8 mouse cellular contexts compared by ENCODE assay signal in the genomic region with DNA sequence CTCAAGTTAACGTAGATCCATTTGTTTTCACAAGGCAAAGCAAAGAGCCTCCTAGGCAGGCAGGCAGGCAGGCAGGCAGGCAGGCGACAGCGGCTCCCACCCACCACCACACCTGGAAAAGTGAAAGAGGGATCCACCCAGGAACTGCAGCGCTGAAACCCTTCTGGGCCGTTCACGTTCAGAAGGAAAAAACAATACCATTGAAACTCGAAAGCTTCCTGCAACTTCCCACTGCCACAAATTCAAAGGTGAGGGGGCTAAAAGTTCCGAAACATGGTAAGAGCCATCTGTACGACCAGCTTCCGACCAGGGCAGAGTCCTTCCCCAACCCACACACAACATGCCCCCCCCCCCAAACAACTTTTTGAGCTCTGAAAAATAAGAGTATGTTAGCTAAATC. TPM values are rescaled to one million over a fixed set of nuclear protein-coding genes. Genes with fewer than 3 reads are reported as not detected.
A peak's percentile ranks its signal among the peaks of the same experiment; 100 is the strongest.
DNase-seq lines count a peak whose midpoint lies in the region; ATAC-seq lines count a peak whose summit lies in the region.

No protein-coding gene starts in this region.

- peak overlapping the region; percentile 68 for H3K4me3 ChIP-seq in midbrain, embryonic 14.5 days (replicated peaks; ENCODE audit: low read depth, low read length)

- H3K9ac ChIP-seq in midbrain, embryonic 14.5 days (replicated peaks; ENCODE audit: low read length) = peak overlapping the region; percentile 78

- H3K27me3 ChIP-seq in midbrain, embryonic 14.5 days (ENCODE audit: control insufficient read depth, insufficient read depth, low read length) = no peaks in the 10 kb centered on the region

- peak; percentile 95 for DNase-seq in heart, adult 11 months
- no peak for DNase-seq in heart, postnatal 25 days (ENCODE audit: low spot score)
- peak; percentile 35 for DNase-seq in ZHBTc4 (ENCODE audit: low read depth, low spot score)
- DNase-seq in kidney, postnatal 14 days = peak; percentile 45
- DNase-seq in midbrain, embryonic 14.5 days = peak; percentile 37
- DNase-seq in layer of hippocampus, adult 11-12 months (ENCODE audit: low spot score) = no peak
- DNase-seq in left cerebral cortex, postnatal 14 days (ENCODE audit: low spot score in 2 of 2) = no peak

- peak overlapping the region; percentile 52; the same call in 1 of the 2 replicates for H3K27ac ChIP-seq in midbrain, embryonic 14.5 days (replicated peaks; ENCODE audit: low read depth, low read length)

- H3K36me3 ChIP-seq in midbrain, embryonic 14.5 days (ENCODE audit: control insufficient read depth, insufficient read depth, low read length) = no peaks in the 10 kb centered on the region

- no peaks in the 10 kb centered on the region for H3K9me3 ChIP-seq in midbrain, embryonic 14.5 days (ENCODE audit: control insufficient read depth, low read length)

- WGBS in midbrain, embryonic 14.5 days = under 1% methylated on average over 10 of the region's 10 CpGs

- peaks cover 14% of the 10 kb centered on the region for H3K4me1 ChIP-seq in midbrain, embryonic 14.5 days (ENCODE audit: control insufficient read depth, insufficient read depth, low read length)

- ATAC-seq in granulocyte monocyte progenitor cell, adult 5-6 weeks (replicated peaks; ENCODE audit: poor library complexity, severe bottlenecking) = peak; percentile 12; the same call in 1 of the 2 replicates
- no peak for ATAC-seq in midbrain, embryonic 14.5 days (ENCODE audit: low FRiP score, low TSS enrichment)

- intact Hi-C loops in heart, postnatal 25 days (cut with DNase I) = no loop called here
- intact Hi-C loops in left cerebral cortex, postnatal 14 days (cut with DNase I) = loop anchor here (2.0 to 5.0 kb wide), 2 partner anchors 15 to 92 kb away; no protein-coding TSS in a partner anchor

- peak overlapping the region; percentile 78 for H3K4me2 ChIP-seq in midbrain, embryonic 14.5 days (ENCODE audit: low read length)

RNA-seq across cellular contexts. Expression of gene Ctnnd1, which starts 0.9 kb away (rescaled TPM):
- total RNA-seq in heart, postnatal 25 days (2021) = 10 to 100 TPM; 66.6 to 70.4 TPM
- 30.6 and 34.8 TPM in 2 replicates for total RNA-seq in granulocyte monocyte progenitor cell, adult 5-6 weeks (2014; fragmentation: Nextera tagmentation)
- 27.4 and 44.7 TPM in 2 replicates for total RNA-seq in granulocyte monocyte progenitor cell, adult 5-6 weeks (2017)
- polyA plus RNA-seq in midbrain, embryonic 14.5 days (2014; fragmentation: Nextera tagmentation; extraction: Ambion mirVana) = 21.9 and 33.8 TPM in 2 replicates
- 10 to 100 TPM; 65.6 to 76.0 TPM for total RNA-seq in left cerebral cortex, postnatal 14 days (2021)

RNA-seq across cellular contexts. Expression of gene Btbd18, which starts 9.2 kb away (rescaled TPM):
- not detected for total RNA-seq in heart, postnatal 25 days (2021)
- total RNA-seq in granulocyte monocyte progenitor cell, adult 5-6 weeks (2014; fragmentation: Nextera tagmentation) = not detected in 2 replicates
- not detected in 2 replicates for total RNA-seq in granulocyte monocyte progenitor cell, adult 5-6 weeks (2017)
- 0.37 and 0.53 TPM in 2 replicates for polyA plus RNA-seq in midbrain, embryonic 14.5 days (2014; fragmentation: Nextera tagmentation; extraction: Ambion mirVana)
- not detected for total RNA-seq in left cerebral cortex, postnatal 14 days (2021)

RNA-seq across cellular contexts. Expression of gene Selenoh, which starts 20.9 kb away (rescaled TPM):
- total RNA-seq in heart, postnatal 25 days (2021) = 10 to 100 TPM; 22.4 to 25.2 TPM
- total RNA-seq in granulocyte monocyte progenitor cell, adult 5-6 weeks (2014; fragmentation: Nextera tagmentation) = 189 and 209 TPM in 2 replicates
- 156 and 175 TPM in 2 replicates for total RNA-seq in granulocyte monocyte progenitor cell, adult 5-6 weeks (2017)
- 220 and 232 TPM in 2 replicates for polyA plus RNA-seq in midbrain, embryonic 14.5 days (2014; fragmentation: Nextera tagmentation; extraction: Ambion mirVana)
- total RNA-seq in left cerebral cortex, postnatal 14 days (2021) = 10 to 100 TPM; 47.2 to 54.1 TPM

RNA-seq across cellular contexts. Expression of gene Gm28635, which starts 28.2 kb away (rescaled TPM):
- 1 to 10 TPM; 5.4 to 5.8 TPM for total RNA-seq in heart, postnatal 25 days (2021)
- not detected in 2 replicates for total RNA-seq in granulocyte monocyte progenitor cell, adult 5-6 weeks (2014; fragmentation: Nextera tagmentation)
- total RNA-seq in granulocyte monocyte progenitor cell, adult 5-6 weeks (2017) = not detected in 2 replicates
- not detected in 2 replicates for polyA plus RNA-seq in midbrain, embryonic 14.5 days (2014; fragmentation: Nextera tagmentation; extraction: Ambion mirVana)
- 1 to 10 TPM; 1.8 to 3.5 TPM for total RNA-seq in left cerebral cortex, postnatal 14 days (2021)

RNA-seq across cellular contexts. Expression of gene Med19, which starts 28.5 kb away (rescaled TPM):
- total RNA-seq in heart, postnatal 25 days (2021) = 10 to 100 TPM; 13.2 to 13.7 TPM
- total RNA-seq in granulocyte monocyte progenitor cell, adult 5-6 weeks (2014; fragmentation: Nextera tagmentation) = 16.7 and 24.4 TPM in 2 replicates
- 25.5 and 28.5 TPM in 2 replicates for total RNA-seq in granulocyte monocyte progenitor cell, adult 5-6 weeks (2017)
- 55.4 and 56.5 TPM in 2 replicates for polyA plus RNA-seq in midbrain, embryonic 14.5 days (2014; fragmentation: Nextera tagmentation; extraction: Ambion mirVana)
- total RNA-seq in left cerebral cortex, postnatal 14 days (2021) = 10 to 100 TPM; 30.3 to 32.3 TPM

Comparison
In these comparisons a context has a peak if more than half of its experiments do, and no peak if none do; other contexts are left out.
1. DNase-seq: peak in heart, adult 11 months (single experiment), ZHBTc4 (single experiment), kidney, postnatal 14 days (single experiment) and midbrain, embryonic 14.5 days (single experiment); none in heart, postnatal 25 days (single experiment), layer of hippocampus, adult 11-12 months (single experiment) and left cerebral cortex, postnatal 14 days (0 of 2).